Comparison of ENCODE assay signal across 8 mouse cellular contexts in genomic region chr5:143235028-143235693, GRCm38 (mm10). TPM values are rescaled to one million over a fixed set of nuclear protein-coding genes. Genes with fewer than 3 reads are reported as not detected.
DNase-seq lines count a peak whose midpoint lies in the region; ATAC-seq lines count a peak whose summit lies in the region.

Gene Zfp12, plus strand, starts transcription at chr5:143235163.

- H3K9me3 ChIP-seq in forebrain, embryonic 14.5 days (replicated peaks; ENCODE audit: control insufficient read depth, low read length): no peaks in the 10 kb centered on the region
- H3K9me3 ChIP-seq in neural tube, embryonic 15.5 days (replicated peaks): no peaks in the 10 kb centered on the region

- peaks cover 30% of the 10 kb centered on the region for H3K36me3 ChIP-seq in forebrain, embryonic 14.5 days (ENCODE audit: control insufficient read depth, insufficient read depth, low read length)
- H3K36me3 ChIP-seq in neural tube, embryonic 15.5 days: peaks cover 19% of the 10 kb centered on the region

- intact Hi-C loops in heart, postnatal 14 days (cut with DNase I): loop anchor here (1.0 to 2.0 kb wide), 2 partner anchors 34 to 54 kb away; partner anchors contain the start of genes Rbak and Spdye4b

- peak; percentile 99 for ATAC-seq in forebrain, embryonic 14.5 days
- ATAC-seq in neural tube, embryonic 15.5 days (ENCODE audit: low FRiP score): peak; percentile 99

- H3K9ac ChIP-seq in forebrain, embryonic 14.5 days (ENCODE audit: low read length): peak within 1 kb of the TSS; percentile 93
- H3K9ac ChIP-seq in neural tube, embryonic 15.5 days (replicated peaks): peak within 1 kb of the TSS; percentile 100

- under 1% methylated on average over 57 of the region's 58 CpGs for WGBS in forebrain, embryonic 14.5 days
- under 1% methylated on average over 58 of the region's 58 CpGs for WGBS in neural tube, embryonic 15.5 days

- H3K4me2 ChIP-seq in forebrain, embryonic 14.5 days (ENCODE audit: low read length): peak within 1 kb of the TSS; percentile 89
- H3K4me2 ChIP-seq in neural tube, embryonic 15.5 days: peak within 1 kb of the TSS; percentile 83

- peaks cover 9% of the 10 kb centered on the region; the same call in 1 of the 2 replicates for H3K4me1 ChIP-seq in forebrain, embryonic 14.5 days (ENCODE audit: control insufficient read depth, insufficient read depth, low read length)
- H3K4me1 ChIP-seq in neural tube, embryonic 15.5 days: peaks cover 24% of the 10 kb centered on the region

- DNase-seq in ES-CJ7 (ENCODE audit: low read depth, low spot score): peak; percentile 98
- DNase-seq in cerebellum, adult 11 months: peak; percentile 95
- peak; percentile 99 for DNase-seq in forebrain, embryonic 14.5 days (ENCODE audit: low spot score)
- DNase-seq in heart, postnatal 14 days: peak; percentile 93 to 95
- DNase-seq in layer of hippocampus, adult 11-12 months (ENCODE audit: low spot score): peak; percentile 95
- peak; percentile 96 for DNase-seq in lung, adult 18-20 months
- peak; percentile 94 for DNase-seq in testis, postnatal 14 days (ENCODE audit: low spot score)

- peak within 1 kb of the TSS; percentile 96 for H3K27ac ChIP-seq in forebrain, embryonic 14.5 days (ENCODE audit: low read depth, low read length)
- peak within 1 kb of the TSS; percentile 99 for H3K27ac ChIP-seq in neural tube, embryonic 15.5 days (replicated peaks)

- H3K27me3 ChIP-seq in forebrain, embryonic 14.5 days (replicated peaks; ENCODE audit: control insufficient read depth, insufficient read depth, low read length): no peaks in the 10 kb centered on the region
- no peaks in the 10 kb centered on the region for H3K27me3 ChIP-seq in neural tube, embryonic 15.5 days (replicated peaks)

- peak within 1 kb of the TSS; percentile 85 for H3K4me3 ChIP-seq in forebrain, embryonic 14.5 days (ENCODE audit: low read depth, low read length)
- H3K4me3 ChIP-seq in neural tube, embryonic 15.5 days (replicated peaks): peak within 1 kb of the TSS; percentile 98

RNA-seq across cellular contexts. Expression of gene Zfp12, which starts in this region (rescaled TPM):
- polyA plus RNA-seq in forebrain, embryonic 14.5 days (2014; fragmentation: Nextera tagmentation; extraction: Ambion mirVana): 23.1 and 26.2 TPM in 2 replicates
- 10 to 100 TPM; 11.3 to 11.8 TPM for total RNA-seq in heart, postnatal 14 days (2021)
- polyA plus RNA-seq in neural tube, embryonic 15.5 days (2015; fragmentation: Nextera tagmentation; extraction: Ambion mirVana): 17.3 and 19.0 TPM in 2 replicates

Comparison
In these comparisons a context has a peak if more than half of its experiments do, and no peak if none do; other contexts are left out.
1. Peak in every context shown above with its lines: DNase-seq, ATAC-seq, H3K4me3 ChIP-seq and H3K27ac ChIP-seq.